Mouse (Mus musculus): ENCODE results near the gene 1700061G19Rik.

Gene 1700061G19Rik

DNA sequence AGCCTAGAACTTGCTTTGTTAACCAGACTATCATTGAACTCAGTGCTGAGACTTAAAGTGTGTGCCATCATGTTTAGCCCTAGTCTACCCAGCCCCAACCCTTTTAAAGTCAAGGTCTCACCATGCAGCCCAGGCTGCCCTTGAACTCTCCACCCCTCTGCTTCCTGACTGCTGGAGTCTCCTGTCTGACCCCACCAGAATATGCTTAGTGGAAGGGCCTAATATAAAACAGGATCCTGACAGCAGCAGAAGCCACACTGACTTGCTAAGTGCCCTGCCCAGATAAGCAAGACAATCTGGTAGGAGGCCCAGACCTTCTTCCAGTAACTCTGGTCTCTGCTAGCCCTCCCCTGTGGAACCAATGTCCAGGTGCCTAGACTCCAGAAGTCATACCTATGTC is 53.8 kb downstream of the 1700061G19Rik start:
- DNase-seq (ENCODE audit: low spot score in 2 of 2): no peak

DNA sequence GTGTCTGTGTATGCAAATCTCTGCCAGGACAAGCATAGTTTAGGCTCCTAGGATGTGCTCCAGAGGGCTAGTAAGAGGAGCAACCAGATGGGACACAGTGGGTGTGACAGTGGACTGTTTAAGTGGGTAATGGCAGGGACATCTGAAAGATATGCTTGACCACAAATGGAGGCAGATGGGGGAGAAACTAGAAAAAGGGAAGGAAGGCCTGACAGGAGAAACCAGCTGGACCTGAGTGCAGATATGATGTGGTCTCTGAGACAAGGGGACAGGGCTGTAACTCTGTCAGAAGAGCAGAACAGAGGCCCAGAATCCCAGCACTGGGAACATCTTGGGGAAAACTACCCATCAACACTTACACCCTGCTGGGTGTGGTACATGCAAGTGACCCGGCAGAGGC is 54.3 kb downstream of the 1700061G19Rik start:
- no peak for DNase-seq (ENCODE audit: low spot score in 2 of 2)

DNA sequence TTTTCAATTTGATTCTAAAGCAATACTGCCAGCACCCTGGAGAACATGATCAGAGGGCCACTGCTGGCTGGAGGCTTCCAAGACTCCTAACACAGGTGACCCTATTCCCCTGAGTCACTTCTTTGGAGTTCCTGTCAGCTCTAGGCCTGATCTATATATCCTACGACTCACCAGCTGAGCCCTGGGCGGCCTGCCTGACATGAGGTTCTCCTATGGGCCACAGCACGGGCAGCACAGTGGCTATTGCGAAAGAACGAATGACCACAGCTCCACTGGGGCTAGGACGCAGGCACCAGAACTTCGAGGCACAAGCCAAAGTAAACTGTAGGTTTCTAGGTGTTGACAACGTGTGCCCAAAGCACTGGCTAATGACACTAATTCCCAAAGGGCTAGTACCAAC is 54.7 kb downstream of the 1700061G19Rik start:
- DNase-seq (ENCODE audit: low spot score in 2 of 2): no peak

DNA sequence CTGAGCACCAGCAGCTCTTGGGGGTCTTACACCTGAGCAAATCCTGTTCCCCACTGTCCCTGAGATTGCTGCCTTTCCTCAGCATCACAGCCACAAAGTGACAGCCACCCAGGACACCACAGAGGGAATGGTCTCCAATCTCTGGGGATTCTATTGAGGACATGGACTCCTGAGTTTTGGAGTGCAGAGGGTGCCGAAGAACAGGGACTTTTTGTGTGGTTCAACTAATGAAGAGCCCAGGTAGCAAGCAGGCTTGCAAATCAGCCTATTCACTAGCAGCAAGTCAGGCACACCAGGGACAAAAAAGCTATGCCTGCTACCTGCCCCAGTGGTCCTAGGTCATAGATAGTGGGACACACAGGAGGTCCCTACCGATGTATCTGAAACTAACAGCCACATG is 58.1 kb downstream of the 1700061G19Rik start:
- DNase-seq (ENCODE audit: low spot score in 2 of 2): no peak

DNA sequence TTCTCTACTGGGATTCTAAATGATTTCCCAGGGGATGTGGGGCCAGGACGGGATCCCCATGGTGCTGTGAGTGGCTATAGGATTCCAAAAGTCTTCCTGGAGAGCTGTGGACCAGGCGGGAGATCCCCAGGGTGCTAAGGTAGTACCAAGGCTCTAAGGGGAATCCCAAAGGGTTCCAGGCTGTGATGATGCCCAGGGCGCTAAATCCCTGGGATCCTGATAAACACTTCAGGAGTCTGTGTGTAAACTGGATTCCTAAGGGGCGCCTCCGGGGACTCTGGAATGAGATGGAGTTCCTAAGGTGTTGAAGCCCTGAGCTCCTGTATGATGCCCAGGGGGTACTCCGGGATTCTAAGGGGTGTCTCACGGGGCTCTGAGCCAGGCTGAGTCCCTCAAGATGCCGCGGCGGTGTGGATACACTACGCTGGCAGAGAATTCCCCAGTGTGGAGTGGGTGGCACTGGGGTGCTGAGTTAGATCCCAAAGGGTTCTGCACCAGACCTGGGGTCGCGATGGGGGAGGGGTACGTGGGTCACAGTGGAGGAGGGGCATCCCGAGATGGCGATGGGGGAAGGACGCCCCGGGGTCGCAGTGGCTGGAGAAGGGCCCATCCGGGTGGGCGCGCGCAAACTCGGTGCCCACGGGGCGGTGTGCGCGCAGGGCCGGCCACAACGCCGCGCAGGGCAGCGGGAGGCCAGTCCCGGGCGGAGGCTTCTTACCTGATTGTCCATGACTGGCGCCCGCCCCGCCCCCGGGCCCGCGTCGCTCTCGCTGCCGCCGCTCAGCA is 59.5 kb downstream of the 1700061G19Rik start:
- DNase-seq (ENCODE audit: low spot score in 2 of 2): no peak

DNA sequence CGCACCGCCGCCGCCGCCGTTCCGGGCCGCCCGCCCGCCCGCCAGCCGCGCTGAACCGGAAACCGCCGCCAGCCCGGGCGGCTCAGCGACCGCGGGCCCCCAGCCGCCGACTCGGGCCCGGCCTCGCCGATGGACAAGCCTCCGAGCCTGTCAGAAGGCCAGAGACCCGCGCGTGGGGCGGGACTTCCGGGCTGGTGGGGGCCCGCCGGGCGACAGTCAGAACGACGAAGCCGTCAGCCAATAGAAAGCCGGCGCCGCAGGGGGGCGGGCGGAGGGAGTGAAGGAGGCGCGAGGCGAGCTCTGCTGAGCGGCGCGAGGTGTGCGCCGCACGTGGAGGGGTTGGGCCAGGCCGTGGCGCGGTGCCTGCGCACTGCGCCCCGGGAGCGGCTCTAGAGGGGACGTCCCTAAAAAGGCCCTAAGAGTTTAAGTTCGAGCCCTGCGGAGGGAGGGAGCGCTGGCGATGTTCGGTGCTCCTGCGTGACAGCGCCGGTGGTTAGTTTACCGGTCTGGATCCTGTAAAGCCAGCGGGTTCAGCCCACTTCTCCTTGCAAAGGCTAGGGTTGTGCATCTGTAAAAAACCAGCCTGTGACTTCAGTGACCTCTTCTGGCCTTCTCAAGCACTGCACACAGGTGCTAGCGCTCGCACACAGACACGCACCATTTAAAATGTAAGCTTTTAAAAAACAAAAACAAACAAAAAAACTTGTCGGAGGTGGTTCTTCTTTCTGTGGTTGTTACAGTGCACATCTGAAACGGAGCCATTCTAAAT is 60.3 kb downstream of the 1700061G19Rik start, which contains the start of gene Mllt1:
Gene Mllt1 (minus strand): TSS at position 53 of the 769 bp plus-strand sequence.
- DNase-seq (ENCODE audit: low spot score in 2 of 2): peak; percentile 98 to 99

DNA sequence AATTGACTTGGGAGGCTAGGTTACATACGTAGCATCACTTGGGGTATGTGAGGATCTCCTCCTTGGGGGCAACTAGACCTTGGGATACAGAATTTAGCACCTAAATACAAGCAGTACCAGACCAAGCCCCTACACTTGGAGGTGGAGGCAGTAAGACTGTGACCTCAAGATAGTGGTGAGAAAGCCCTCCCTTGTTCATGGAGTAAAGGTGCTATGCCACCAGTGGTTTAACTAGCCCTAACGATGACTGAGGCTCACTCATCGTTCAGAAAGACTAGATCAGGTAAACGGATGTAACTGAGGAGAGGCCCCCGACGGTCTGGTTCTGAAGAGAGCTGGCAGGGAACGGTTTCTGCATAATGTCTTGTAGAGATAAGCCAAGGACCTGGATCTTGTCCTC is 61.5 kb downstream of the 1700061G19Rik start:
- no peak for DNase-seq (ENCODE audit: low spot score in 2 of 2)
